Mouse (Mus musculus) CH12.LX (cell line): ENCODE measurements around the gene Surf1.

ENCODE experiments used
- CHD1 ChIP-seq: IDR thresholded peaks from 2 replicates; pipeline ENCODE4 v1.6.1; 2012; ENCODE audit warnings: low read depth, low read length, improper control_type of control experiment, inconsistent platforms
- CTCF ChIP-seq, 2 experiments: IDR thresholded peaks in 1 of 2; conservative IDR thresholded peaks in 1 of 2; 2 replicates each; pipeline ENCODE4 v1.5.1; 2011 to 2012; ENCODE audit warnings: low read depth in 2 of 2, low read length in 2 of 2, improper control_type of control experiment in 1 of 2, inconsistent platforms in 1 of 2, mild to moderate bottlenecking in 1 of 2, moderate library complexity in 1 of 2
- E2F4 ChIP-seq: IDR thresholded peaks from 2 replicates; pipeline ENCODE4 v1.6.1; 2011; ENCODE audit warnings: low read depth, low read length, improper control_type of control experiment; ENCODE audit not compliant: insufficient replicate concordance
- USF1 ChIP-seq: IDR thresholded peaks from 2 replicates; pipeline ENCODE4 v1.6.1; 2014; ENCODE audit warnings: low read depth, mild to moderate bottlenecking, inconsistent platforms, low read length, improper control_type of control experiment
- USF2 ChIP-seq: conservative IDR thresholded peaks from 2 replicates; pipeline ENCODE4 v1.6.1; 2011; ENCODE audit warnings: low read depth, low read length, improper control_type of control experiment

- TF ChIP-seq USF2 (no peak), USF1 (no peak), E2F4 (no peak), CTCF (conservative IDR thresholded peaks at IDR 0.05 in 1 of 2, IDR thresholded peaks at IDR 0.05 in 1 of 2; ENCODE audit: low read depth in 2 of 2, low read length in 2 of 2) (no peak), CHD1 (0 out of 2 replicates have a peak, but pooled peaks have one; percentile 35)
Measured at GRCm38 (mm10) chr2:26901834-26902400, 14.4 kb downstream of the Surf1 start.
